Mouse (Mus musculus) thymus, adult 2 months (tissue): ENCODE measurements around the gene Prpf6.

Experiments used
- CTCF ChIP-seq: fragments of 200-500 bp; IDR thresholded peaks from 2 replicates; pipeline ENCODE4 v1.5.1; 2012; ENCODE audit warnings: mild to moderate bottlenecking, control low read depth, low read length, moderate library complexity, borderline replicate concordance; ENCODE audit not compliant: control insufficient read depth, poor library complexity, insufficient read depth; ENCODE audit errors: extremely low read depth
- POLR2A ChIP-seq: fragments of 200-500 bp; IDR thresholded peaks from 2 replicates; pipeline ENCODE4 v1.6.1; 2012; ENCODE audit warnings: mild to moderate bottlenecking, low read length, control low read depth, moderate library complexity; ENCODE audit not compliant: control insufficient read depth, poor library complexity, insufficient read depth; ENCODE audit errors: extremely low read depth

DNA sequence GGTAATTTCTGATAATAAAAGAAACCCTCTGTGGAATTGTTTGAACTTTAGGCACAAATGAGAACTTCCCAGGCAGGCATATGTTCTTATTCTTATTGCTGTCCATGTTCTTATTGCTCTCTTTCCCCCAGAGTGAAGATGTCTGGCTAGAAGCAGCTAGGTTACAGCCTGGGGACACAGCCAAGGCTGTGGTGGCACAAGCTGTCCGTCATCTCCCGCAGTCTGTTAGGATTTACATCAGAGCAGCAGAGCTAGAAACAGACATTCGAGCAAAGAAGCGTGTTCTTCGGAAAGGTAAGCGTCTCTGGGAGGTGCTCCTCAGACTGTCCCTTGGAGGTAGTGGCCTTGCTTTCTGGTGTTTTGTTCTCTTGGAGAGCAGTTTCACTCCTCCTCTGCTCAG, 41.0 kb downstream of the Prpf6 start:
- TF ChIP-seq CTCF = no peak
- no peak for TF ChIP-seq POLR2A
